Mouse (Mus musculus) frontal cortex, postnatal 14 days (tissue): ENCODE data around the gene Ncbp1.

Experiments
- DNase-seq, 2 experiments: peaks; one replicate each; pipeline ENCODE4 v3.0.0; 2022; ENCODE audit warnings: low spot score in 2 of 2

Gene Ncbp1

GRCm38 (mm10) chr4:46201834-46202561 is 63.6 kb downstream of the Ncbp1 start:
- peak in 1 of 2 experiments; percentile 57 for DNase-seq

GRCm38 (mm10) chr4:46202562-46203126 is 64.2 kb downstream of the Ncbp1 start:
- DNase-seq = no peak

GRCm38 (mm10) chr4:46221090-46221489 is 82.7 kb downstream of the Ncbp1 start:
- no peak for DNase-seq
